Mouse (Mus musculus) naive thymus-derived CD4-positive, alpha-beta T cell, adult 5 months (primary cell): ENCODE results near the gene Tmem177. TPM values are rescaled to one million over a fixed set of nuclear protein-coding genes. Genes with fewer than 3 reads are reported as not detected.

Experiments
- polyA plus RNA-seq: library from polyadenylated mRNA; unstranded; fragments of 100-300 nt; shearing (Covaris generic); gene quantifications from one replicate; pipeline ENCODE4 v1.2.1, GENCODE M21; 2017

Tmem177 gene
- polyA plus RNA-seq, result 2.6 TPM

DNA sequence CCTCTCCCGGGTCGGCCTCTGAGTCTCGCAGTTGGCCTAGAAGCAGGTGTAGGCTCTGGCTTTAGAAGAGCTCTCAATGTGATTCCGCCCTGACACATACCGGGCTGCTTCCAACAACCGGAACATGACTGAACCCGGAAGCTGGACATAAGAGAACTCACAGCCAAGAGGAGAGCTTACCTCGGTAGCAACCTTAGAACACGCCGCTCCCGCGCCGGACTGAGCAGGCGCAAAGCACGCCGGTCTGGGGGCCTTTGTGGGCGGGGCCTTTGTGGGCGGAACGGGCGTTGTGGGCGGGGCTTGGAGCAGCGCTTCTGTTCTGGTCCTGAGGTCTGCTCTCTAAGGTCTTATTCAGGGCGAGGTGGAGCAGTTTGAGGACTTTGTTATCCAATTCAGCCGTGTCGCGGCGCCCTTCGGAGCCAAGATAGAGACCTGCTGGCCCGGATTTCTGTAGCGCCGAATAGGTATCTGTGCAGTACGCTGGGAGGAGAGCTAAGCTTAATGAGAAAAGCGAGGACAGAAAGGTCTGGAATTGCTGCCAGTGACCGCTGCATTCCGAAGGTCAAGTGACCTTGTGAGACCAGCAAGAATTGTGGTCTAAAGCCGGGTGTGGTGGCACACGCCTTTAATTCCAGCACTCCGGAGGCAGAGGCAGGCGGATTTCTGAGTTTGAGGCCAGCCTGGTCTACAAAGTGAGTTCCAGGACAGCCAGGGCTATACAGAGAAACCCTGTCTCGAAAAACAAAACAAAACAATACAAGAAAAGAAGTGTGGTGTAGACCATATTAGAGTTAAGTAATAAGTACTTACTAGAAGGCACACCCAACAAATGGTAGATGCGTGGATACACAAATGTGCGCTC is at the start of gene Tmem177:
TSS of gene Tmem177 (minus strand) at position 256 of the 862 bp plus-strand sequence.

Other genes starting within 250 kb of the Tmem177 start
- 21.5 TPM for gene Ptpn4, start 75.6 kb downstream of the Tmem177 start, polyA plus RNA-seq
- gene Cfap221, start 84.0 kb upstream of the Tmem177 start, polyA plus RNA-seq, result not detected
- not detected for gene Sctr, start 93.7 kb upstream of the Tmem177 start, polyA plus RNA-seq
- gene Tmem37, start 160.9 kb upstream of the Tmem177 start, polyA plus RNA-seq, result not detected
- 64.4 TPM for gene Dbi, start 207.9 kb upstream of the Tmem177 start, polyA plus RNA-seq
- 8.8 TPM for gene 3110009E18Rik, start 208.0 kb upstream of the Tmem177 start, polyA plus RNA-seq